Mouse (Mus musculus) limb, embryonic 11.5 days (tissue): Measurements from ENCODE around the gene Hip1. TPM values are rescaled to one million over a fixed set of nuclear protein-coding genes. Genes with fewer than 3 reads are reported as not detected.
A peak's percentile ranks its signal among the peaks of the same experiment; 100 is the strongest.

ENCODE experiments used
- ATAC-seq: fragments of 200-750 bp; cut with Nextera tagmentation; 2 replicates; pipeline ENCODE4 v1.8.0; 2017; ENCODE audit warnings: low read depth; ENCODE audit not compliant: insufficient number of reproducible peaks, low FRiP score, low TSS enrichment
- DNase-seq: peaks from one replicate; pipeline ENCODE4 v3.0.0-alpha.2; 2015; ENCODE audit warnings: low spot score
- H3K27ac ChIP-seq: fragments of 300-500 bp; sonication (generic); replicated peaks from 2 replicates; pipeline ENCODE4 v1.5.1; 2014; ENCODE audit warnings: low read depth, mild to moderate bottlenecking, low read length
- H3K27me3 ChIP-seq: fragments of 300-500 bp; sonication (generic); 2 replicates; pipeline ENCODE4 v1.6.1; 2014; ENCODE audit warnings: mild to moderate bottlenecking, low read length, mixed read lengths; ENCODE audit not compliant: control insufficient read depth, insufficient read depth
- H3K36me3 ChIP-seq: fragments of 300-500 bp; sonication (generic); 2 replicates; pipeline ENCODE4 v1.6.1; 2014; ENCODE audit warnings: mild to moderate bottlenecking, low read length, moderate library complexity, mixed read lengths; ENCODE audit not compliant: control insufficient read depth, insufficient read depth
- H3K4me1 ChIP-seq: fragments of 300-500 bp; sonication (generic); 2 replicates; pipeline ENCODE4 v1.6.1; 2014; ENCODE audit warnings: low read length, mixed read lengths; ENCODE audit not compliant: control insufficient read depth, insufficient read depth
- H3K4me2 ChIP-seq: fragments of 300-500 bp; sonication (generic); 2 replicates; pipeline ENCODE4 v1.6.1; 2014; ENCODE audit warnings: low read depth, mild to moderate bottlenecking, moderate library complexity; ENCODE audit not compliant: severe bottlenecking
- H3K4me3 ChIP-seq: fragments of 300-500 bp; sonication (generic); 2 replicates; pipeline ENCODE4 v1.5.1; 2014; ENCODE audit warnings: low read depth, low read length
- H3K9ac ChIP-seq: fragments of 300-500 bp; sonication (generic); 2 replicates; pipeline ENCODE4 v1.6.1; 2014; ENCODE audit warnings: mild to moderate bottlenecking, low read length
- H3K9me3 ChIP-seq: fragments of 300-500 bp; sonication (generic); 2 replicates; pipeline ENCODE4 v1.6.1; 2016; ENCODE audit warnings: low read length; ENCODE audit not compliant: control insufficient read depth
- WGBS: fragments of 180-500 bp; shearing (Covaris S2); extraction: QIAGEN DNeasy Blood & Tissue Kit; methylation state at CpG from one replicate; pipeline ENCODE4 v1.1.7; 2014; 5-methylcytosine and 5-hydroxymethylcytosine counted together
- polyA plus RNA-seq: library from polyadenylated mRNA; unstranded; fragments of >200 nt; fragmentation: Nextera tagmentation; extraction: Ambion mirVana; gene quantifications from 2 replicates; pipeline ENCODE4 v1.2.1, GENCODE M21; 2014

Gene Hip1
- polyA plus RNA-seq, 1 experiment from 2014 or later: 35.2 TPM

DNA sequence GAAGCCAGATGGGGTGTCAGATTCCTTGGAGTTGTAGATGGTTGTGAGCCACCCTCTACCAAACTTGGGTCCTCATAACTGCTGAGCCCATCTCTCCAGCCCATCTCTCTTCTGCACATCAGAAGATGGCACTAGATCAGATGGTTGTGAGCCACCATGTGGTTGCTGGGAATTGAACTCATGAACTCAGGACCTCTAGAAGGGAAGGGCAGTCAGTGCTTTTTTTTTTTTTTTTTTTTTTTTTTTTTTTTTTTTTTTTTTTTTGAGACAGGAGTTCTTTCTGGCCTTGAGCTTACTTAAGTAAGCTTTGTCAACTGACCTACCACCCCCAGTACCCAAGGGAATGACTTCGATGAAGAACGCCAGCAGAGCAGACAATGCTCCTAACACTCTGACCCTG, 3.1 kb upstream of the Hip1 start:
- ATAC-seq (no peak), DNase-seq (no peak)
- Histone ChIP-seq H3K9me3 (no peaks in the 10 kb centered on the region), H3K27me3 (0 out of 2 replicates have a peak, but pooled peaks cover 2% of the 10 kb centered on the region), H3K9ac (no peak overlapping the region), H3K4me1 (peaks cover 8% of the 10 kb centered on the region; the same call in 1 of the 2 replicates), H3K4me2 (no peak overlapping the region), H3K36me3 (no peaks in the 10 kb centered on the region), H3K4me3 (no peak overlapping the region), H3K27ac (no peak overlapping the region)
- 47% methylated on average over 2 of the region's 2 CpGs for WGBS

DNA sequence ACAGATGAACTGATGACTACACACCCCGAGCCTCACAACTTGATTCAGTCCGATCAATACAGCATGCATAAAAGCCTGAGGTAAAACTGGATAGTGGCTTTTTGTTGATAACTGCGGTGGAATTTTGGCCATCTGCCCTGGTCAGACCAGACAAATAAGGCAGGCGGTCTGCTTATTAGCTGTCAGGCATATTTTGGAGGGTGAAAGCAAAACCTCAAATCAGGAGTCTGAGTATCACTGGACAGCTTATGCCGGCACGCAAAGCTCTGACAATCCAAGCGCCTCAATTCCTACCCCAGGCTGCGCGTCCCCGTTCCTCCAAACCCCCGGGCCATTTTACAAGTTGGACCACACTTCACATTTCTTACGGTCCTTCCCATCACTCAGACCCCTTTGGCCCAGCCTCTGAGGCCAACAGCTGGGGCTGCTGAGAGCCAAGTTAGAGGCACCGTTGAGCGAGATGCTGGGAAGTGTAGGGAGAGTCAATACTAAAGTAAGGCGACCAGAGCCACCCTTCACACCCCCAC, 825 bp downstream of the Hip1 start:
- H3K4me1 ChIP-seq: peaks cover 8% of the 10 kb centered on the region; the same call in 1 of the 2 replicates
- WGBS: 8% methylated on average over 15 of the region's 15 CpGs
- H3K27me3 ChIP-seq: 0 out of 2 replicates have a peak, but pooled peaks cover 2% of the 10 kb centered on the region
- H3K4me3 ChIP-seq: peak overlapping the region; percentile 76
- DNase-seq: peak; percentile 44
- H3K27ac ChIP-seq: no peak overlapping the region
- no peaks in the 10 kb centered on the region for H3K9me3 ChIP-seq
- H3K9ac ChIP-seq: peak overlapping the region; percentile 71
- ATAC-seq: no peak
- peak overlapping the region; percentile 96 for H3K4me2 ChIP-seq
- H3K36me3 ChIP-seq: no peaks in the 10 kb centered on the region

GRCm38 (mm10) chr5:135537794-135538214, 7.1 kb downstream of the Hip1 start:
- no peak for DNase-seq
- Histone ChIP-seq H3K27ac (no peak overlapping the region), H3K4me2 (no peak overlapping the region), H3K4me1 (no peaks in the 10 kb centered on the region), H3K9ac (no peak overlapping the region), H3K36me3 (no peaks in the 10 kb centered on the region), H3K4me3 (no peak overlapping the region), H3K9me3 (no peaks in the 10 kb centered on the region), H3K27me3 (no peaks in the 10 kb centered on the region)
- WGBS: 84% methylated on average over 10 of the region's 10 CpGs
- ATAC-seq: no peak

DNA sequence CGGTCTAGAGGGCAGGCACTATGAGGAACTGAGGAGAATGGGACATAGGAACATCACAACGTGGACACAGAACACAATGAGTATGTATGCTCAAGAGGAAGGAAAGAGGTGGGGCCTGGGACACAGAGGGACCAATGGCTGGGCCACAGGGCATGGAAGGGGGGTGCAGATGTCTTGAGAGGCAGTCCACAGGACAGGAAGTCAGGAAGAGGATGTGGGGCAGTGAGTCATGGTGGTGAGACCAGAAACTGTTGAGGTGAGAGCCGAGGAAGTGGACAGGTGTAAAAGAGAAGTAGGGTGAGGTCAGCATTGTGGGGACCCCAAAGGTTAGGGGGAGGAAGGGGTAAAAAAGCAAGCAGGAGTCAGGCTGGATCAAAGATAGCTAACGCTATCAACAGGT, 7.6 kb downstream of the Hip1 start:
- no peak overlapping the region for H3K4me3 ChIP-seq
- no peaks in the 10 kb centered on the region for H3K9me3 ChIP-seq
- H3K4me1 ChIP-seq: no peaks in the 10 kb centered on the region
- H3K9ac ChIP-seq: no peak overlapping the region
- WGBS: 77% methylated on average over 4 of the region's 4 CpGs
- H3K27ac ChIP-seq: no peak overlapping the region
- no peak for DNase-seq
- no peaks in the 10 kb centered on the region for H3K27me3 ChIP-seq
- ATAC-seq: no peak
- H3K36me3 ChIP-seq: no peaks in the 10 kb centered on the region
- no peak overlapping the region for H3K4me2 ChIP-seq

- H3K4me1 ChIP-seq: no peaks in the 10 kb centered on the region
- no peaks in the 10 kb centered on the region for H3K36me3 ChIP-seq
- H3K9me3 ChIP-seq: no peaks in the 10 kb centered on the region
- H3K9ac ChIP-seq: no peak overlapping the region
- no peak overlapping the region for H3K4me3 ChIP-seq
- H3K4me2 ChIP-seq: no peak overlapping the region
- H3K27me3 ChIP-seq: no peaks in the 10 kb centered on the region
- H3K27ac ChIP-seq: no peak overlapping the region
- DNase-seq (no peak), ATAC-seq (no peak)
Observed at GRCm38 (mm10) chr5:135535867-135536266, 9.1 kb downstream of the Hip1 start.

GRCm38 (mm10) chr5:135533431-135533830, 11.5 kb downstream of the Hip1 start:
- ATAC-seq: no peak
- Histone ChIP-seq H3K9me3 (no peaks in the 10 kb centered on the region), H3K27me3 (no peaks in the 10 kb centered on the region), H3K9ac (no peak overlapping the region), H3K4me2 (no peak overlapping the region), H3K4me1 (no peaks in the 10 kb centered on the region), H3K4me3 (no peak overlapping the region), H3K36me3 (no peaks in the 10 kb centered on the region), H3K27ac (no peak overlapping the region)
- DNase-seq: no peak
- 82% methylated on average over 10 of the region's 10 CpGs for WGBS

GRCm38 (mm10) chr5:135531306-135531845, 13.5 kb downstream of the Hip1 start:
- ATAC-seq (no peak), DNase-seq (no peak)
- no peaks in the 10 kb centered on the region for H3K9me3 ChIP-seq
- WGBS: 85% methylated on average over 11 of the region's 11 CpGs
- no peak overlapping the region for H3K4me3 ChIP-seq
- no peak overlapping the region for H3K9ac ChIP-seq
- H3K27me3 ChIP-seq: no peaks in the 10 kb centered on the region
- no peak overlapping the region for H3K27ac ChIP-seq
- no peaks in the 10 kb centered on the region for H3K4me1 ChIP-seq
- no peak overlapping the region for H3K4me2 ChIP-seq
- no peaks in the 10 kb centered on the region for H3K36me3 ChIP-seq

- H3K9ac ChIP-seq: no peak overlapping the region
Observed at GRCm38 (mm10) chr5:135529964-135530363, 15.0 kb downstream of the Hip1 start.

GRCm38 (mm10) chr5:135529310-135529709, 15.6 kb downstream of the Hip1 start:
- no peak overlapping the region for H3K4me3 ChIP-seq
- H3K36me3 ChIP-seq: no peaks in the 10 kb centered on the region
- WGBS: 76% methylated on average over 3 of the region's 3 CpGs
- H3K9me3 ChIP-seq: no peaks in the 10 kb centered on the region
- no peak overlapping the region for H3K4me2 ChIP-seq
- no peak overlapping the region for H3K27ac ChIP-seq
- no peaks in the 10 kb centered on the region for H3K4me1 ChIP-seq
- ATAC-seq (no peak), DNase-seq (no peak)
- no peak overlapping the region for H3K9ac ChIP-seq
- H3K27me3 ChIP-seq: no peaks in the 10 kb centered on the region

More at GRCm38 (mm10) chr5:135529964-135530363, 15.0 kb downstream of the Hip1 start:
- no peak overlapping the region for H3K27ac ChIP-seq
- H3K4me2 ChIP-seq: no peak overlapping the region
- DNase-seq (no peak), ATAC-seq (no peak)
- WGBS: 85% methylated on average over 2 of the region's 2 CpGs
- H3K4me3 ChIP-seq: no peak overlapping the region
- no peaks in the 10 kb centered on the region for H3K9me3 ChIP-seq
- no peaks in the 10 kb centered on the region for H3K4me1 ChIP-seq
- H3K36me3 ChIP-seq: no peaks in the 10 kb centered on the region
- H3K27me3 ChIP-seq: no peaks in the 10 kb centered on the region
